Comparison of ENCODE assay signal across 8 mouse cellular contexts in genomic region chr4:131837872-131838524, GRCm38 (mm10). TPM values are rescaled to one million over a fixed set of nuclear protein-coding genes. Genes with fewer than 3 reads are reported as not detected.
DNase-seq lines count a peak whose midpoint lies in the region; ATAC-seq and TF ChIP-seq lines count a peak whose summit lies in the region.

Gene Ptpru, minus strand, starts transcription at chr4:131838288.

- peak within 1 kb of the TSS; percentile 98 for H3K4me2 ChIP-seq in intestine, embryonic 15.5 days (replicated peaks)

- no peaks in the 10 kb centered on the region for H3K36me3 ChIP-seq in intestine, embryonic 15.5 days
- H3K36me3 ChIP-seq in midbrain, embryonic 10.5 days = no peaks in the 10 kb centered on the region

- under 1% methylated on average over 72 of the region's 72 CpGs for WGBS in intestine, embryonic 15.5 days
- WGBS in midbrain, embryonic 10.5 days = under 1% methylated on average over 72 of the region's 72 CpGs

- intact Hi-C loops in gastrocnemius, postnatal 36 days (cut with DNase I) = loop anchor here (2.0 to 10.0 kb wide), 7 partner anchors 56 to 876 kb away; no protein-coding TSS in a partner anchor
- intact Hi-C loops in left cerebral cortex, postnatal 25 days (cut with DNase I) = loop anchor here (1.0 to 10.0 kb wide), 7 partner anchors 53 to 878 kb away; no protein-coding TSS in a partner anchor

- 0 out of 2 replicates have a peak, but pooled peaks have one; percentile 22 for TF ChIP-seq POLR2A in cortical plate, adult 2 months (IDR thresholded peaks at IDR 0.05; ENCODE audit: extremely low read depth, insufficient read depth, low read length)

- H3K4me1 ChIP-seq in cortical plate, adult 2 months (ENCODE audit: control insufficient read depth, insufficient read depth, low read length) = no peaks in the 10 kb centered on the region
- peaks cover 15% of the 10 kb centered on the region for H3K4me1 ChIP-seq in intestine, embryonic 15.5 days (replicated peaks)
- H3K4me1 ChIP-seq in midbrain, embryonic 10.5 days = peaks cover 50% of the 10 kb centered on the region

- peak within 1 kb of the TSS; percentile 50 for H3K4me3 ChIP-seq in cortical plate, adult 2 months (ENCODE audit: insufficient read depth, low read length)
- peak within 1 kb of the TSS; percentile 66 for H3K4me3 ChIP-seq in intestine, embryonic 15.5 days (replicated peaks)
- peak within 1 kb of the TSS; percentile 80 for H3K4me3 ChIP-seq in midbrain, embryonic 10.5 days

- no peaks in the 10 kb centered on the region for H3K9me3 ChIP-seq in intestine, embryonic 15.5 days
- H3K9me3 ChIP-seq in midbrain, embryonic 10.5 days (replicated peaks) = no peaks in the 10 kb centered on the region

- no peak within 1 kb of the TSS for H3K27ac ChIP-seq in cortical plate, adult 2 months (ENCODE audit: insufficient read depth, low read length)
- H3K27ac ChIP-seq in intestine, embryonic 15.5 days = no peak within 1 kb of the TSS
- peak within 1 kb of the TSS; percentile 86 for H3K27ac ChIP-seq in midbrain, embryonic 10.5 days (replicated peaks)

- H3K27me3 ChIP-seq in intestine, embryonic 15.5 days (replicated peaks) = peaks cover 20% of the 10 kb centered on the region
- peaks cover 85% of the 10 kb centered on the region for H3K27me3 ChIP-seq in midbrain, embryonic 10.5 days (ENCODE audit: low read depth, poor library complexity, severe bottlenecking)

- peak within 1 kb of the TSS; percentile 64 for H3K9ac ChIP-seq in intestine, embryonic 15.5 days

- peak; percentile 58 for DNase-seq in WW6 (ENCODE audit: low read depth, low spot score)
- DNase-seq in gastrocnemius, postnatal 36 days = peak; percentile 84 to 90
- peak; percentile 87 to 90 for DNase-seq in left cerebral cortex, postnatal 25 days (ENCODE audit: low spot score in 2 of 2)
- DNase-seq in midbrain, embryonic 10.5 days (ENCODE audit: low spot score) = peak; percentile 89
- DNase-seq in right cerebral cortex, postnatal 36 days (ENCODE audit: low spot score in 2 of 2) = peak; percentile 71 to 75
- DNase-seq in yolk sac, embryonic 10.5 days (ENCODE audit: low spot score) = peak; percentile 76

- peak; percentile 77 for TF ChIP-seq CTCF in cortical plate, adult 2 months (IDR thresholded peaks at IDR 0.05; ENCODE audit: extremely low read depth, insufficient read depth, low read length)

- ATAC-seq in intestine, embryonic 15.5 days = peak; percentile 86

RNA-seq across cellular contexts. Expression of gene Ptpru, which starts in this region (rescaled TPM):
- polyA plus RNA-seq in cortical plate, adult 2 months (2012; rRNA removed) = 46.0 and 46.1 TPM in 2 replicates
- total RNA-seq in gastrocnemius, postnatal 36 days (2021) = 1 to 10 TPM in 1 of 2 experiments, under 1 TPM in 1; 0.56 to 1.9 TPM
- 4.6 and 4.9 TPM in 2 replicates for polyA plus RNA-seq in intestine, embryonic 15.5 days (2015; fragmentation: Nextera tagmentation; extraction: Ambion mirVana)
- 10 to 100 TPM; 42.8 to 58.1 TPM for total RNA-seq in left cerebral cortex, postnatal 25 days (2021)
- polyA plus RNA-seq in midbrain, embryonic 10.5 days (2016; fragmentation: Nextera tagmentation; extraction: Ambion mirVana) = 12.4 and 16.8 TPM in 2 replicates

Comparison
In these comparisons a context has a peak if more than half of its experiments do, and no peak if none do; other contexts are left out.
1. RNA of gene Ptpru (total RNA-seq): 42.8 to 58.1 TPM in left cerebral cortex, postnatal 25 days; 0.56 to 1.9 TPM in gastrocnemius, postnatal 36 days; every median in the first group is over 10 times any median in the second.
2. Peak in every context shown above with its lines, with median percentiles within 50 percentile points of each other: DNase-seq and H3K4me3 ChIP-seq.